Mouse (Mus musculus) adrenal gland, postnatal 10 days (tissue): ENCODE measurements around the gene Zfp691. TPM values are rescaled to one million over a fixed set of nuclear protein-coding genes. Genes with fewer than 3 reads are reported as not detected.

Experiments
- DNase-seq: peaks from one replicate; pipeline ENCODE4 v3.0.0; 2021; ENCODE audit warnings: mixed read lengths
- total RNA-seq, 2 experiments: library from RNA; stranded (reverse); gene quantifications; 2 replicates each; pipeline ENCODE4 v1.2.3; 2021

Gene Zfp691
- total RNA-seq, 2 experiments from 2014 or later = 13.5 to 15.9 TPM

DNA sequence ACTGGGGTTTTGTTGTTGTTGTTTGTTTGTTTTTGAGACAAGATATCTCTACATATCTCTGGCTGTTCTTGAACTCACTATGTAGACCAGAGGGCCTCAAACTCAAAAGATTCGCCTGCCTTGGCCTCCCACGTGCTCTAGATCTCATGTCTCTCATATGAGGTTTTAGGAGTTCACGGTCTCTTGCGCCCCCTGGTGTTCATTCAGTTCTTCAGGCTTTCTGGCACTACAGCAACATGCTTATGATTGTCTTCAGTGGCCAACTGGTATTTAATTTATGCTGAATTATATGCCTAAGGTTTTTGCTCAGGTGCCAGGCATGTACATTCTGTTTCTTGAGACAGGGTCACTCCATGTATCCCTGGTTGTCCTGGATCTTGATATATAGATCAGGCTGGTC lies 6.3 kb downstream of the Zfp691 start:
- peak; percentile 89 for DNase-seq

- DNase-seq = no peak
Measured at GRCm38 (mm10) chr4:119167068-119167467, 6.9 kb downstream of the Zfp691 start.

DNA sequence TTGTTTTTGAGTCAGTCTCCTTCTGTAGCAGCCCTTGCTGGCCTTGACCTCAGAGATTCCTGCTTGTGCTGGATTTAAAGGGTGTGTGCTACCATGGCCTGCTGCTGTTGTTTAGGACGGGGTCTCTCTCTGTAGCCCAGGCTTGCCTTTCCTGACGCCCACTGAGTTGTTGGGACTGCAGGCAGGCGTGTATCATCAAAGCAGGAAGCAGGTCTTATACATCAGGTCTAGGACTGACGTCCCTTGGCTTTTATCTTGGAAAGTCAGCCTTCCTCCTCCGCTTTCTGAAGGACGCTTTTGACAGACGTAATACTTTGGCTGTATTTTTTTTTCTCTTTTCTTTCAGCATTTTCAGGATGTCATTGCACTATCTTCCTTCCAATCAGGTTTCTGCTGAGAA lies 8.1 kb downstream of the Zfp691 start:
- DNase-seq = no peak

DNA sequence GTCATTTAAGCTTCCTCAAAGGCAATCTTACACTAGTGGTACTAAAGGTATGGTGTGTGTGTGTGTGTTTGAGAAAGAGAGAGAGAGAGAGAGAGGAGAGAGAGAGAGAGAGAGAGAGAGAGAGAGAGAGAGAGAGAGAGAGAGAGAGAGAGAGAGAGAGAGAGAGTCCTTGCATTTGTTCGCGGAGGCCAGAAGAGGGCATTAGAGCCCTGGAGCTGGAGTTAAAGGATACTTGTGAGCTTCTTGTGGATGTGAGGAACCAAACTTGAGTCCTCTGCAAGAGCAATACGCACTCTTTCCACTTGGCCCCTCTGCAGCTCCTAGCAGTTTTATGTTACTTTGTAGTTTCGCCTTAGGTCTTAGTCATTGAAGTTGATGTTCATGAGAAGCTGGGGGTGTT lies 11.0 kb downstream of the Zfp691 start:
- no peak for DNase-seq

GRCm38 (mm10) chr4:119161358-119161757 lies 12.6 kb downstream of the Zfp691 start:
- DNase-seq = no peak

DNA sequence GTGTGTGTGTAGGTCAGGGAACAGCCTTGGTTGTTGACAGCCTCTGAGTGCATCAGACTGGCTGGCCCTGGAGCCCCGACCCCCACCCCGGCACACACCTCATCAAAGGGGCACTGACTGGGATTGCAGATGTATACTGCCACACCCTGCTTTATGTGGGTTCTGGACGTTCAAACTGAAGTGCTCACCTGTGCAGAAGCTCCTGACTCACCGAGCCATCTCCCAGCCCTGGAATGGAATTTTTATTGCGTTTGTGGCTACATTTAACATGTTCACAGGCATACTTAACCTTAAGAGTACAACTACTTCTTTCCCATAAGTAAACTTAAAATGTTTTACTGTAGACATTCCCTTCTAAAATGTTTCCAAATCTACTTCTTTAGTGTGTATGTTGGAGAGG lies 16.1 kb downstream of the Zfp691 start:
- DNase-seq = no peak

DNA sequence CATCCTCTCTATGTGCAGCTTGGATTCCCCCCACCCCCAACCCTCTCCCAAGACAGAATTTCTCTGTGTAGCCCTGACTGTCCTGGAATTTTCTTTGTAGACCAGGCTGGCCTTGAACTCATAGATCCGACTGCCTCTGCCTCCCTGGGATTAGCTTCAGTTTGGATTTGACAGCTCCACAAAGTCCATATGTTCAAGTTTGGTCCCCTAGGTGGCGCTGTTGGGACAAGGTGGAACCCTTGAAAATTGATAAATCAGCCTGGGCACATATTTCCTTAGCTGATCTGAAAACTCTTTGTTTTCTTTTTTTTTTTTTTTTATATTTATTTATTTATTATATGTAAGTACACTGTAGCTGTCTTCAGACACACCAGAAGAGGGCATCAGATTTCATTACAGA lies 16.8 kb downstream of the Zfp691 start:
- peak; percentile 85 for DNase-seq

GRCm38 (mm10) chr4:119148741-119149140 lies 25.3 kb downstream of the Zfp691 start:
- DNase-seq = no peak

GRCm38 (mm10) chr4:119147347-119147746 lies 26.6 kb downstream of the Zfp691 start:
- DNase-seq = no peak

- peak; percentile 44 for DNase-seq
Measured at GRCm38 (mm10) chr4:119146816-119147215, 27.2 kb downstream of the Zfp691 start.

DNA sequence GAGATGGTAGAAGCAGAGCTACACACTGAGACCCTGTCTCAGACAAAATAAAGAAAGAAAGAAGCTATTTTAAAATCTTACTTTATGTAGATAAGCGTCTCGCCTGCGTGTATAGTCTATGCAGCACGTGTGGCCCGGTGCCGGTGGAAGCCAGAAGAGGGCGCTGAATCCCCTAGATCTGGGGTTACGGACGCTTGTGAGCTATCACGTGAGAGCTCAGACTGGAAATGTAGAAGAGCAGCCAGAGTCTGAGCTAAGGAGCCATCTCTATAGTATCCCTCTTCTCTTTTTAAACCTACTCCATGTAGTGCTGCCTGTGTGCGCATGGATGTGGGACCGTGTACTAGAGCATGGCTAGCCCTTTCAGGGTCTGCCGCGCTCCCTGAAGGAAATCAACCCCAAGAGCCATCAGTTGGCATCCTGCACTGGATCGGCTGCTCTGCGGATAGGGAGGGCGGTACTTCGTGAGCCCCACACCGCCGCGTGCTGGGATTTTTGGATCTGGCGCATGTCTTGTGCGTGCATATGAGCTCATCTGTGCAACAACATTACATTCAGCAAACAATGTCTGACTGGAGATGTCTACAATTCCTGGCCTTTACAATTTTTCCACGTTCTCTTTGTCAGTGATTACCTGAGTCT lies 31.6 kb downstream of the Zfp691 start:
- peak; percentile 79 for DNase-seq

GRCm38 (mm10) chr4:119141191-119141590 lies 32.8 kb downstream of the Zfp691 start:
- no peak for DNase-seq

- peak; percentile 33 for DNase-seq
Measured at GRCm38 (mm10) chr4:119140126-119140525, 33.9 kb downstream of the Zfp691 start.

- DNase-seq = no peak
Measured at GRCm38 (mm10) chr4:119138776-119139175, 35.2 kb downstream of the Zfp691 start.

DNA sequence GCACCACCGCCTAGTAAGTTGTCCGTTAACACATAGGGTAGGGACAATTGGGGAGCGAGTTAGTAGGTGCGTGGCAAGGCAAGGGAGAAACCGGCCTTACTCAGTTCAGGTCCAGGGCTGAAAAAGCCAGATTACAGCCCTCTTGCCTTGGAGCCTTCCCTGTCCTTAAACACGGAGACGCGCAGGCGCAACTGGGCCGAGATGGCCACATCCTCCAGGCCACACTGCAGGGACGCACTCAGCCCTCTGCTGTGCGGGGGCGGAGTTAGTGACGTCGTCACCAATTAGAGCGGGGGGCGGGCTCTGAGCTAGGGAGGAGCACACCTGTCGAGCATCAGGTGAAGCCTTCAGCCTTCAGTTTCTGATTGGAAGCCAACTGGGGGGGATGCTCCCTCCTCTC lies 35.8 kb downstream of the Zfp691 start:
- peak; percentile 79 for DNase-seq

- no peak for DNase-seq
Measured at GRCm38 (mm10) chr4:119137313-119137712, 36.7 kb downstream of the Zfp691 start.

DNA sequence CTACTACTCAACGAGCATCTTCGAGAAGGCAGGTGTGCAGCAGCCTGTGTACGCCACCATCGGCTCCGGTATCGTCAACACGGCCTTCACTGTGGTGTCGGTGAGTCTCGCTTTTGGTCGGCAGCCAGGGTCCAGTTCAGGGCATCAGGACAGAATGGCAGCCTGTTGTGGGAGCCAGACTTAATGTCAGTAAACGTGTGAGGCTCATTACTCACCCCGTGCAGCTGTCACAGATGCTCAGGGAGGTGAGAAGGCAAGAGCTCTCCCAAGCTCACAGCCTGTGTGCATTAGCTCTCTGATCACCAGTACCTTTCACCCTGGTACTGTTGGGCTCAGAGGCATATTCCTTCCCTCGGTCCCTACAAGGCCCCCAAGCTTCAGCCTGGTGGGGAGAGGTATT lies 40.1 kb downstream of the Zfp691 start:
- DNase-seq = no peak

GRCm38 (mm10) chr4:119133306-119133705 lies 40.7 kb downstream of the Zfp691 start:
- DNase-seq = no peak

GRCm38 (mm10) chr4:119131189-119131910 lies 42.6 kb downstream of the Zfp691 start:
- DNase-seq = no peak

GRCm38 (mm10) chr4:119129096-119129495 lies 44.9 kb downstream of the Zfp691 start:
- no peak for DNase-seq

DNA sequence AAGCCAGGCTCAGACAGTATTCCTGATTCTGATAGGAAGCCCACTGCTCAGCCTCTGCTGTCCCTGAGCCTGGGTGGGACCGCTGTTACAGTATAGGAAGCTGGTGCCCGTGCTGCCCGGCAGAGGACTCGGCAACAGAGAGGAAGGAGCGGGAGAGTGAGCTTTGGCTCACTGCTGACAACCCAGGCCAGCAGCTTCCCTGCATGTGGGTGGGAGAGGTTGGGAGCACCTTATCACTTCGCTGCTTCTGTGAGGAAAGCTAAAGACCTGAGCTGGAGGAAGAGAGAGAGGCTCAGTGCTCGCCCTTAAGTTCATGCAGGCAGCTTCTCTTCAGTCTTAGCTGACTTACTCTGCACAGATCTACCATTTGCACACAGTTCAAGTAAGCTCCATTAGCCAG lies 45.4 kb downstream of the Zfp691 start:
- DNase-seq = no peak

DNA sequence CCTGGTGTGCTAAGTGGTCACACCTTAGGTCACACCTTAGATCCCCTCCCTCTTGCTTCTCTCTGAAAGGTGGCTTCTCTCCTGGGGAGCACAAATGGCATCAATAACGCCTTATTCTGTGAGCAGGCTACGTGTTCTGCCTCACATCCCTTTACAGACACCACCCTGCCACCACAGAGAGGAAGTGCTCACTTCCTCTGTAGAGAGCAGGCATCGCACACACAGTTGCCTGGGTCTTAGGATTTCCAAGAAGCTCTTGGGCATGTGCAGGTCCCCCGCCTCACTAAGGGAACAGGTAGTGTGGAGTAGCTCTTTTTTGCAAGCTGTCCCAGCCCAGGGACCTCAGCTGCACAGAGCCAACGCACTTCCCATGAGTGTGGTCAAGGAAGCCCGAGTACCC lies 46.8 kb downstream of the Zfp691 start:
- DNase-seq = no peak

- no peak for DNase-seq
Measured at GRCm38 (mm10) chr4:119125577-119126270, 48.3 kb downstream of the Zfp691 start.
